Mouse (Mus musculus) lung, adult 2 months (tissue): ENCODE measurements around the gene Ripk1. TPM values are rescaled to one million over a fixed set of nuclear protein-coding genes. Genes with fewer than 3 reads are reported as not detected.

Experiments
- DNase-seq: peaks from one replicate; pipeline ENCODE4 v3.0.0; 2022
- H3K4me1 ChIP-seq: fragments of 200-500 bp; 2 replicates; pipeline ENCODE4 v1.6.1; 2011; ENCODE audit warnings: low read length; ENCODE audit not compliant: control insufficient read depth, insufficient read depth
- H3K4me3 ChIP-seq: fragments of 200-500 bp; replicated peaks from 2 replicates; pipeline ENCODE3; 2011; ENCODE audit warnings: low read depth, mild to moderate bottlenecking, control low read depth, low read length; ENCODE audit errors: extremely low read depth
- CTCF ChIP-seq: fragments of 200-500 bp; IDR thresholded peaks from 2 replicates; pipeline ENCODE4 v1.5.1; 2011; ENCODE audit warnings: mild to moderate bottlenecking, low read length, control low read depth; ENCODE audit not compliant: insufficient read depth
- POLR2A ChIP-seq: fragments of 200-500 bp; IDR thresholded peaks from 2 replicates; pipeline ENCODE4 v1.6.1; 2011; ENCODE audit warnings: low read depth, mild to moderate bottlenecking, control low read depth, low read length, borderline replicate concordance; ENCODE audit errors: extremely low read depth
- WGBS: fragments of 180-500 bp; shearing (Covaris S2); methylation state at CpG from one replicate; pipeline ENCODE4 v1.1.7; 2018; 5-methylcytosine and 5-hydroxymethylcytosine counted together
- polyA plus RNA-seq: library from polyadenylated mRNA; depleted of rRNA; stranded (reverse); fragments of >200 nt; gene quantifications from 2 replicates; pipeline ENCODE4 v1.2.3, GENCODE M21; 2012; rRNA removed

Gene Ripk1
- polyA plus RNA-seq, 1 experiment, result 10.8 TPM

DNA sequence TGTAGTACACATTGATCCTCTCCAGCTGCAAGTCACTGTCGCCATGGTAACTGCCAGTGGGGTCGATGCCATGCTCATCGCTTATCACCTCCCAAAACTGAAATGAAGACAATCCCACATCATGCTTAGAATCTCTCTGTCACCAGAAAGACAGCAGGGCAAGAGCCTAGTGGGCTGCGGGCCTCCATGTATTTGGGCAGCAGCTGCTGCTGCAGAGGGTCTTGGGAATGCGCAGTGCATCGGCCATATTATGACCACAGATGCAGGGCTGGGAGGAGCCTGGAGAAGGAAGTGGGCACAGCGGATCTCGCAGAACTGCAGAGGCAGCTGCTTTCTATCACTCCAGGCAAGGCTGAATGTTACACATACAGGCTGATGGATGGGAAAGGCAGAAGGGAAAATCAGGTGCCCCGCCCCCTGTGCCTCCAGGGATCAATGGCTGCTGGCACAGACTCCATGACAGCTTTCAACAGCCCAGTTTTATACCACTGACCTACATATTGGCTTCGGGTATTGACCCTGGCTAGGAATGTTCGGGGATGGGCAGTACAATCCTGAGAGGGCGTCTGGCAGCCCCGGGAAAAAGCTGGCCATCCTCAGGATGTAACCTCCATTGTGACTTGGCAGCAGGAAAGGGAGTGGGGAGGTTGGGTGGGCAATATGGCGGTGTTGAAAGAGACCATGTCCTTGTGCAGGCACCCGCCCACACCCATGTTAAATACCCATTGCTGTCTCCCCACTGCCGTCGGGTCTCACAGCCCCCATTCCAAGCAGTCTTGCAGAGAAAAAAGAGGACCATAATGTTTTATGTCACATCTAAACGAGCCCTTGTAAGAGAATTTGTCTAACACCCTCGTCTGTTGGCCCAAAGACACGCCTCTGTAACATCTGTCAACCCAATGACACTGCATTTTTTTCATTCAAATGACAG is 74.7 kb downstream of the Ripk1 start:
- WGBS, result 24% methylated on average over 20 of the region's 20 CpGs
- no peak for DNase-seq
- Histone ChIP-seq H3K4me3 (peak overlapping the region; percentile 66), H3K4me1 (peaks cover 5% of the 10 kb centered on the region; the same call in 1 of the 2 replicates)
- no peak for TF ChIP-seq POLR2A
- no peak for TF ChIP-seq CTCF

DNA sequence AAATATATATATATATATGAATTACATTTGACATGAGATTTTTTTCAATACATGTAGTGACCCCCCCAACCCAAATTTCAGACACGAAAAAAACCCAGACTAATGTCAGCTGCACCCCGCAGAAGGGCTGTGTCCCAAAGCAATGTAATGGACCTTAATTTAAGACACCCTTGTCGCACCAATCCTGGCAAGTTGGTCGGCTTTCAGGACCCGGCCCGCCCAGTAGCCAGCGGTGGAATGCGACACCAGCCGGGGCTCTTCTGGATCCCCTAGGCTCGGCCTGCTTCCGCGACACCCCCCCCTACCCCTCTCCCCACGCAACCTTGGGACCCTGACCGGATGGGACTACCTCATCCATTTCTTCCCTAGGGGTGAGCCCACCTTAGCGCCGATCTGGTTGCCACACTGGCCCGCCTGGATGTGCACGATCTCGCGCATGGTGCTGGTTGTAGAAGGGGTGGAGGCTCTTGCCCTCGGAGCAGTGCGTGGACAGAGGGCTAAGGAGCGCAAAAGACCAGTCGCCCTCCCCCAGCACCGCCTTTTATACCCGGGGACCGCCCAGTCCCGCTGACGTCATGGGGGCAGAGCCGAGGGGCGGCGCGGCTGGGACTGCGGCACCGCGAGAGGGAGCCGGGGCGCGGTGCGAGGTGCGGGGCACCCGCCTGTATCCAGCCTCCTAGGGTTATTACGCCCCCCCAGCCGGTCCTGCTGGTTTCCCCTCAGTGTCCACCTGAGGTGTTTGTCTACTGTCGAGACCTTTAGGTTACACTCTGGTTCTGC is 75.5 kb downstream of the Ripk1 start, which contains the start of gene Tubb2a:
Gene Tubb2a, minus strand, starts transcription at position 516 of the 780 bp plus-strand sequence.
- Histone ChIP-seq H3K4me3 (peak within 1 kb of the TSS; percentile 91), H3K4me1 (peaks cover 5% of the 10 kb centered on the region; the same call in 1 of the 2 replicates)
- WGBS, result under 1% methylated on average over 45 of the region's 45 CpGs
- peak; percentile 94 for DNase-seq
- TF ChIP-seq CTCF, result no peak
- peak; percentile 99 for TF ChIP-seq POLR2A

DNA sequence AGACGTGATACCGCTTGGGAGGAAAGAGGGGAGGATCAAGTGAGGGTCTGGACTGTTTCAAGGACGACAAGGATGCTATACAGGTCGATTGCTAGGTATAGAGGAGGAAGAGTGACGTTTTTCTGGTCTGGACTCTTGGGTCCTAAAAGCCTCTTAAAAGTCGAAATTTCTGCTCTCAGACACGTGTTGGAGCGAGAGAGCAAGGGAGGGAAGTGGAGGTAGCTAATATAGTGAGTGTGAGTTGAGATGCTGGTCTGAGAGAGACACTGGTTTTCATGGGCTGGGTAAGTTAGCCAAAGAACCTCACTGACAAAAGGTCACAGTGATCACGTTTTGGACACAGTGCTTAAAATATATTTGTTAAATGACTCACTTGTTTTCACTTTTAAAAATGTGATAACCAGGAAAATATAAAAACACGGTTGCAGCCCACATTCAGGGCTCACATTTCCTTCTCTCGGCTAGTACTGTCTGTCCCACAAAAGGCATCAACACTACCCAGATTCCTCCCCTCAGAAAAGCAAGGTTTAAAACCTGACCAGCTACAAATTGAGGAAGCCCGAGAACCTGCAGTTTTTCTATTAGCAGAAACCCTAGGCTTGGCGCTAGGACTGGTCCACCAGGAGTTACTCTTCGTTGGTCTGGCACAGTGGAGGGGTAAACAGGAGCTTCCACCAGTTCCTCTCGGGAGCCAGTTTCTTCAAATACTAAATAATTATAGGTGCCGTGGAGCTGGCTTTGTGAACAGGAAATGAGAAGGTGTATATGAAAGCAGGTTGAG is 76.5 kb downstream of the Ripk1 start:
- no peak for TF ChIP-seq POLR2A
- H3K4me3 ChIP-seq, result peak overlapping the region; percentile 91
- no peak for DNase-seq
- H3K4me1 ChIP-seq, result peaks cover 6% of the 10 kb centered on the region
- 37% methylated on average over 16 of the region's 16 CpGs for WGBS

DNA sequence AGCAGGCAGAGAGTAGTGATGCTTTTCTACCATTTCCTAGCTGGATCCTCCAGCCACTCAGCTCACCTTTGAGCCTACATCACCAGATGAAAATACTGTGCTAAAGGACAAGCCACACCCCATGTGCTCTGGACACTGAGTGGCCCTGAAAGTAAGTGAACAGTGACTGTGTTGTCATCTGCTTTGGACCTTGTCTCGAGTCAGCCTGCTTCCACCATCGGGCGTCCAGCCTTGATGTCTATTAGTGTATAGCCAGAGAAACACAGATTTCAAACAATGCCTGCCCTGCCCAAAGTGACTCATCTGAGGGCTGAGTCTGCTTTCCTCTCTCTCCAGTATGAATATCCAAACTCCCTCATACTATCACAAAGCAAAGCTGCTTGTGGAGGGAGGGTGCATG is 77.6 kb downstream of the Ripk1 start:
- TF ChIP-seq CTCF (no peak), POLR2A (no peak)
- DNase-seq, result no peak
- WGBS, result 41% methylated on average over 3 of the region's 3 CpGs
- peaks cover 9% of the 10 kb centered on the region for H3K4me1 ChIP-seq
- H3K4me3 ChIP-seq, result no peak overlapping the region

DNA sequence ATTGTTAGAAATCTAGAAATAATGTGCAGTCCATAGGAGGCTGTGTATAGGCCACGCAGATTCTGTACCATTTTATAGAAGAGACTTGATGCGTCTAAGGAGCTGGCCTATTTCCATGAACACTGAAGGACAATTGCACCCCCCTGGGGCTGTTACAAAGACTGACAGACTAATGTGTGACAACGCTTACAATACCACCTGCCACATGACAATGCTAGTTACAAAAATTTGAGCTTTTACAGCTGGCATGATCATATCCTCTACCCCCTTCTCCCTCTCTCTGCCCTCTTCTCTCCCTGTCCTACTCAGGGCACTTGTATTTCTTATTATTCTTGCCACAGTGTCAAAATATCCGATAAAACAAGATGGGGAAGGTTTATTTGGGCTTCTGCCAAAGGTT is 79.8 kb downstream of the Ripk1 start:
- H3K4me1 ChIP-seq, result peaks cover 9% of the 10 kb centered on the region
- 87% methylated on average over 4 of the region's 4 CpGs for WGBS
- no peak for TF ChIP-seq CTCF
- TF ChIP-seq POLR2A, result no peak
- no peak overlapping the region for H3K4me3 ChIP-seq
- no peak for DNase-seq

DNA sequence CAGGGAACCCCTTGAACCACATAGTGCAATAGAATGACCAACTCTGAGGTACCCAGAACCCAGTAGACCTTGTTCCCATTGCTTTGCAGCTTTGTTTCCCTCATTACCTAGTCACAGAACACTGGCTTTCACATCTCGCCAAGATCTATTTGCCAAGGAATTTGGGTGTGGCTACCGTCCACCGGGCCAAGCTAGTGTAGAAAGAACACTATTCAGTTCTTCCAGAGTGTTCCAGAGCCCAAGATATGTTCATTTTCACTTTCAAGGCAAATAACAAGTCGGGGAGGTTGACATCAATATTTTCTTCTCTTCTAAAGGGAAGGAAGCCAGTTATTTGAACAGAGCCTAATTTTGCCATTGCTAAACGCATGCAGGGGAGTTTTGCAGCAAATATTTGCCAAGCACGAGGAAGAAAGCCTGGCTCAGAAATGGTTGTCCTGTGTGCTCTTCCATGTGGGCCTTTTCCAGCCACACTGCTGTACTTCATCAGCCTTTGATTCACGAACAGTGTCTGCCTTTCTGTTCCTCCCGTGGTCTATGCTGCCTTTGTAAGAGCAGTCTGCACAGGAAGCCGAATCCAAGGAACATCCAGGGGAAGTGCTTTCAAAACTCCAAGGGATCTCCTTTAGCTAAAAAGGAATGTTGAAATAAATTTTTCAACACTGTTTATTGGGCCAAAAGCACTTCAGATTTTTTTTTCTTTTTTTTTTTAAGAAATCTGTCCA is 82.0 kb downstream of the Ripk1 start:
- no peak for DNase-seq
- no peak overlapping the region for H3K4me3 ChIP-seq
- TF ChIP-seq CTCF, result no peak
- TF ChIP-seq POLR2A, result no peak
- WGBS, result 16% methylated on average over 9 of the region's 9 CpGs
- peaks cover 7% of the 10 kb centered on the region for H3K4me1 ChIP-seq

Other genes with a start within 250 kb of the Ripk1 start
- gene Serpinb6e, start 159.0 kb upstream of the Ripk1 start, polyA plus RNA-seq, result not detected in 2 replicates
- gene Serpinb6c, start 96.7 kb upstream of the Ripk1 start, polyA plus RNA-seq, result not detected in 2 replicates
- 5.2 and 11.0 TPM in 2 replicates for gene Nqo2, start 37.7 kb upstream of the Ripk1 start, polyA plus RNA-seq
- gene Serpinb6a, start 431 bp downstream of the Ripk1 start, polyA plus RNA-seq, result 58.6 and 128 TPM in 2 replicates
- 37.4 and 41.8 TPM in 2 replicates for gene Bphl, start 35.2 kb downstream of the Ripk1 start, polyA plus RNA-seq
- gene Tubb2a, start 75.6 kb downstream of the Ripk1 start, polyA plus RNA-seq, result 320 and 386 TPM in 2 replicates
- gene Tubb2b, start 128.1 kb downstream of the Ripk1 start, polyA plus RNA-seq, result 13.6 and 21.6 TPM in 2 replicates
- 79.9 and 123 TPM in 2 replicates for gene Psmg4, start 160.6 kb downstream of the Ripk1 start, polyA plus RNA-seq